Mouse (Mus musculus) megakaryocyte, adult 5-6 weeks (primary cell): ENCODE data around the gene Cdh26. TPM values are rescaled to one million over a fixed set of nuclear protein-coding genes. Genes with fewer than 3 reads are reported as not detected.

ENCODE experiments used
- ATAC-seq: 2 replicates; pipeline ENCODE4 v1.8.0; 2016; ENCODE audit warnings: mild to moderate bottlenecking, inconsistent platforms; ENCODE audit not compliant: poor library complexity, severe bottlenecking
- total RNA-seq, 2 experiments: library from RNA; stranded (forward) in 1 of 2; stranded (reverse) in 1 of 2; fragments of 153-499, 151-499 nt in 1 of 2; fragments of 221-1000, 200-1000 nt in 1 of 2; gene quantifications; 2 replicates each; pipeline versions ENCODE4 v1.2.3 to v1.2.4; 2015 to 2017

The Cdh26 gene
- total RNA-seq (2015) (not detected in 2 replicates), total RNA-seq (2017) (not detected in 2 replicates)

GRCm38 (mm10) chr2:178430231-178430630 is at the start of gene Cdh26:
TSS of gene Cdh26 (plus strand) at chr2:178430531.
- ATAC-seq, result no peak

- peak; percentile 25 for ATAC-seq
These were observed 23.1 kb upstream of the Cdh26 start, which contains the start of gene Sycp2 for GRCm38 (mm10) chr2:178407053-178407815. TSS of gene Sycp2 (minus strand) at chr2:178407685.

- peak; percentile 67 for ATAC-seq
These were observed 21.3 kb upstream of the Cdh26 start for GRCm38 (mm10) chr2:178409024-178409423.

GRCm38 (mm10) chr2:178410286-178410685 is 20.0 kb upstream of the Cdh26 start:
- no peak for ATAC-seq

- ATAC-seq, result no peak
These were observed 17.7 kb upstream of the Cdh26 start for GRCm38 (mm10) chr2:178412598-178412997.

- no peak for ATAC-seq
These were observed 17.2 kb upstream of the Cdh26 start for GRCm38 (mm10) chr2:178413081-178413480.

GRCm38 (mm10) chr2:178413481-178414260 is 16.7 kb upstream of the Cdh26 start:
- ATAC-seq, result no peak

- peak; percentile 60 for ATAC-seq
These were observed 15.8 kb upstream of the Cdh26 start, which contains the start of the genes Ppp1r3d and Fam217b for GRCm38 (mm10) chr2:178414261-178415149. TSS of gene Ppp1r3d (minus strand) at chr2:178414472. TSS of gene Fam217b (plus strand) at chr2:178414524.

- no peak for ATAC-seq
These were observed 15.2 kb upstream of the Cdh26 start for GRCm38 (mm10) chr2:178415150-178415448.

- peak; percentile 62 for ATAC-seq
These were observed 13.9 kb upstream of the Cdh26 start for GRCm38 (mm10) chr2:178416427-178416826.

- ATAC-seq, result peak; percentile 42
These were observed 13.4 kb upstream of the Cdh26 start for GRCm38 (mm10) chr2:178416970-178417369.

- no peak for ATAC-seq
These were observed 9.8 kb upstream of the Cdh26 start for GRCm38 (mm10) chr2:178420576-178420975.

- no peak for ATAC-seq
These were observed 8.7 kb upstream of the Cdh26 start for GRCm38 (mm10) chr2:178421603-178422002.

- no peak for ATAC-seq
These were observed 8.1 kb upstream of the Cdh26 start for GRCm38 (mm10) chr2:178422186-178422585.

GRCm38 (mm10) chr2:178423223-178423622 is 7.1 kb upstream of the Cdh26 start:
- no peak for ATAC-seq

- ATAC-seq, result peak; percentile 66
These were observed 4.1 kb upstream of the Cdh26 start for GRCm38 (mm10) chr2:178426229-178426628.

- ATAC-seq, result no peak
These were observed 3.1 kb upstream of the Cdh26 start for GRCm38 (mm10) chr2:178427181-178427580.

- no peak for ATAC-seq
These were observed 2.1 kb upstream of the Cdh26 start for GRCm38 (mm10) chr2:178428183-178428582.

- ATAC-seq, result no peak
These were observed 1.7 kb upstream of the Cdh26 start for GRCm38 (mm10) chr2:178428676-178429075.

- no peak for ATAC-seq
These were observed 905 bp upstream of the Cdh26 start for GRCm38 (mm10) chr2:178429426-178429825.

GRCm38 (mm10) chr2:178433495-178433894 is 3.2 kb downstream of the Cdh26 start:
- ATAC-seq, result no peak
